Mouse (Mus musculus): ENCODE data around the gene Thap8.

DNA sequence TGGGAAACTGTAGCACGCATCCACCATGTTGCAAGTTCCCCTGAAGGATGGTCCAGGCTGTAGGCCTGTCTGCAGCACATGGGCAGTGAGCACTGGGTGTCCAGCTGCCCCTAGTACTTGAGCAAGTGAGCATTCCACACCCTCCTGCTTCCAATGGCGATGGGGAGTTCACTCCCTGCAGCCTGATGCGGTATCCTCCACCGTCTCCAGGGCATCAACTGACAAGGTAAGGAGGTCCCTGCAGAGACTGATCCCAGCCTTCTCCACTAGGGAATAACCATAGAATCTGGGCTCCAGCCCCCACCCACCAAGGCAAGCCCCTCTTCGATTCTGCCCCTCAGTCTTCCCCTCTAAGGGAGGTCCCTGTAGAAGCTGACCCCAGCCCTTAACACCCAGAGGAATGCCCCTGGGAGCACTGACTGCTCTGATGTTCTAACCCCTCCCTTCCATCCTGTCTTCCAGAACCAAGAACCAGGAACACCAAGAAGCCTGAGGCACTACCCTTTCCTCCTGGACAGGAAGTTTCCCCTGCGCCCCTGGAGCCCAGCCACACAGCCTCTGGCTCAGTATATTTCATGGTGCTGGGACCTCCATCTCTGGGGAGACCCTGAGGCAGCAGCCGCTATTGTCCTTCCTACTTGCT is 9.3 kb downstream of the Thap8 start:
- TF ChIP-seq CTCF (IDR thresholded peaks at IDR 0.05; ENCODE audit: insufficient read depth, low read depth, low read length), result no peak
- TF ChIP-seq POLR2A (IDR thresholded peaks at IDR 0.05; ENCODE audit: insufficient read depth, low read depth, low read length), result no peak
